Comparison of ENCODE assay signal across 11 mouse cellular contexts in the genomic region with DNA sequence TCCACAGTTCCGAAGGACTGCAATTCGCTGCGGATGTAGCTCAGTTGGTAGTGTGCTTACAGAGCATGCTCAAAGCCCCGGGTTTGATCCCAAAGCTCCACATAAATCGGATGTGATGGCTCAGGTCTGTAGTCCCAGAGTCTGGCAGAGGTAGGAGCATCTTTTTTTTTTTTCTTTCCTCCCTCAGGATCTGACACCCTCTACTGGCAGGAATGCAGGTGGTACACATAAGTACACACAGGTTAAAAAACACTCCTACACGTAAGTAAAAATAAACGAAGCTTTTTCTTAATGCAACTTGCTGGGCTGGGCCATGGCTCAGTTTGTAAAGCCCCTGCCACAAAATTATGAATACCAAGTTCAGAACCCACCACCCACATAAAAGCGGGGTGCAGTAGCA. TPM values are rescaled to one million over a fixed set of nuclear protein-coding genes. Genes with fewer than 3 reads are reported as not detected.
A peak's percentile ranks its signal among the peaks of the same experiment; 100 is the strongest.
DNase-seq lines count a peak whose midpoint lies in the region; TF ChIP-seq lines count a peak whose summit lies in the region.
"Had no signal": no experiment of that assay in that cellular context is flagged by ENCODE, and none has a peak within 500 bp of the region (broad histone marks: within the 10 kb centered on the region; RNA-seq: fewer than 3 reads in every experiment).

No protein-coding gene starts in this region.

- no peak overlapping the region for H3K27ac ChIP-seq in kidney, adult 2 months (ENCODE audit: insufficient read depth, low read depth, low read length)
- H3K27ac ChIP-seq: neural tube, embryonic 15.5 days had no signal

- 0 out of 2 replicates have a peak, but pooled peaks have one; percentile 21 for TF ChIP-seq CTCF in kidney, adult 2 months (conservative IDR thresholded peaks at IDR 0.05; ENCODE audit: insufficient read depth, insufficient read length, low read depth, low read length)

- no peak overlapping the region for H3K4me3 ChIP-seq in kidney, adult 2 months (ENCODE audit: insufficient read depth, low read depth, low read length)
- H3K4me3 ChIP-seq: heart, embryonic 13.5 days; neural tube, embryonic 15.5 days had no signal

- H3K36me3 ChIP-seq in kidney, adult 2 months (ENCODE audit: control insufficient read depth, insufficient read depth, low read length) = no peaks in the 10 kb centered on the region
- H3K36me3 ChIP-seq: heart, embryonic 13.5 days; neural tube, embryonic 15.5 days had no signal

- no peak for TF ChIP-seq POLR2A in kidney, adult 2 months (IDR thresholded peaks at IDR 0.05; ENCODE audit: low read depth, low read length)

- 62% methylated on average over 8 of the region's 8 CpGs for WGBS in kidney, adult 2 months

- no peaks in the 10 kb centered on the region for H3K27me3 ChIP-seq in kidney, adult 2 months (replicated peaks; ENCODE audit: control insufficient read depth, insufficient read depth, low read length)
- H3K27me3 ChIP-seq: heart, embryonic 13.5 days; neural tube, embryonic 15.5 days had no signal

- peak; percentile 31 for DNase-seq in adrenal gland, postnatal 10 days
- DNase-seq in adrenal gland, postnatal 25 days = no peak
- DNase-seq in kidney, adult 2 months = peak; percentile 54
- DNase-seq in kidney, adult 11 months = no peak
- DNase-seq in urinary bladder, postnatal 25 days (ENCODE audit: low spot score) = peak; percentile 8
- no peak for DNase-seq in urinary bladder, postnatal 4 days (ENCODE audit: low spot score in 2 of 2)
- DNase-seq in yolk sac, embryonic 10.5 days (ENCODE audit: low spot score) = no peak
- DNase-seq in left cerebral cortex, adult 8-10 months (ENCODE audit: low spot score in 2 of 2) = no peak
- DNase-seq: thymus, adult 18-20 months had no signal

- no peaks in the 10 kb centered on the region for H3K4me1 ChIP-seq in kidney, adult 2 months (ENCODE audit: control insufficient read depth, insufficient read depth, low read length)
- H3K4me1 ChIP-seq: neural tube, embryonic 15.5 days had no signal

RNA-seq across cellular contexts. Expression of gene Sh3bp5, which starts 28.3 kb away (rescaled TPM):
- total RNA-seq in adrenal gland, postnatal 10 days (2021) = 100 to 1,000 TPM; 107 to 135 TPM
- 112 and 134 TPM in 2 replicates for total RNA-seq in adrenal gland, postnatal 25 days (2021)
- 33.4 and 43.4 TPM in 2 replicates for polyA plus RNA-seq in kidney, adult 2 months (2012; rRNA removed)
- 10 to 100 TPM; 44.6 to 70.2 (median 56.1) TPM for total RNA-seq in left cerebral cortex, adult 8-10 months (2022)

RNA-seq across cellular contexts. Expression of gene Eaf1, which starts 30.0 kb away (rescaled TPM):
- total RNA-seq in adrenal gland, postnatal 10 days (2021) = 10 to 100 TPM; 30.9 to 38.7 TPM
- total RNA-seq in adrenal gland, postnatal 25 days (2021) = 41.4 and 50.6 TPM in 2 replicates
- polyA plus RNA-seq in kidney, adult 2 months (2012; rRNA removed) = 34.3 and 34.7 TPM in 2 replicates
- 10 to 100 TPM; 12.5 to 16.6 (median 13.3) TPM for total RNA-seq in left cerebral cortex, adult 8-10 months (2022)

RNA-seq across cellular contexts. Expression of gene Mettl6, which starts 30.7 kb away (rescaled TPM):
- total RNA-seq in adrenal gland, postnatal 10 days (2021) = 10 to 100 TPM; 19.7 to 24.1 TPM
- 24.4 and 24.5 TPM in 2 replicates for total RNA-seq in adrenal gland, postnatal 25 days (2021)
- polyA plus RNA-seq in kidney, adult 2 months (2012; rRNA removed) = 5.9 and 9.2 TPM in 2 replicates
- total RNA-seq in left cerebral cortex, adult 8-10 months (2022) = 10 to 100 TPM; 30.8 to 37.8 (median 34.0) TPM

Comparison
In these comparisons a context has a peak if more than half of its experiments do, and no peak if none do; other contexts are left out.
1. DNase-seq: peak in adrenal gland, postnatal 10 days (single experiment), kidney, adult 2 months (single experiment) and urinary bladder, postnatal 25 days (single experiment); none in adrenal gland, postnatal 25 days (single experiment), kidney, adult 11 months (single experiment), urinary bladder, postnatal 4 days (0 of 2), yolk sac, embryonic 10.5 days (single experiment) and left cerebral cortex, adult 8-10 months (0 of 2).